Mouse (Mus musculus): ENCODE measurements around the gene Nps. TPM values are rescaled to one million over a fixed set of nuclear protein-coding genes. Genes with fewer than 3 reads are reported as not detected.
"Not testable (repeated sequence)": the region's sequence is repeated elsewhere in the genome, so short reads cannot be mapped to it uniquely, and the experiment has no call there.

Gene Nps
- 1 to 10 TPM in 1 of 2 experiments, under 1 TPM in 1; 0.62 to 1.2 TPM for total RNA-seq (2021)
- long read RNA-seq, experiment 1: 0 reads
- long read RNA-seq, experiment 2: 0 reads

GRCm38 (mm10) chr7:135258053-135258753 lies at the start of gene Nps:
Nps (plus strand) TSS chr7:135258703.
- not testable (repeated sequence) for DNase-seq (ENCODE audit: low spot score in 2 of 2)

- DNase-seq (ENCODE audit: low spot score in 2 of 2): no peak
Observed at GRCm38 (mm10) chr7:135208947-135209567, 49.4 kb upstream of the Nps start.

- no peak for DNase-seq (ENCODE audit: low spot score in 2 of 2)
Observed at GRCm38 (mm10) chr7:135210296-135210695, 48.2 kb upstream of the Nps start.

- no peak for DNase-seq (ENCODE audit: low spot score in 2 of 2)
Observed at GRCm38 (mm10) chr7:135210831-135211230, 47.7 kb upstream of the Nps start.

GRCm38 (mm10) chr7:135212505-135212904 lies 46.0 kb upstream of the Nps start:
- DNase-seq (ENCODE audit: low spot score in 2 of 2): peak in 1 of 2 experiments; percentile 36

- DNase-seq (ENCODE audit: low spot score in 2 of 2): no peak
Observed at GRCm38 (mm10) chr7:135221475-135221874, 37.0 kb upstream of the Nps start.

- no peak for DNase-seq (ENCODE audit: low spot score in 2 of 2)
Observed at GRCm38 (mm10) chr7:135226021-135226420, 32.5 kb upstream of the Nps start.

GRCm38 (mm10) chr7:135237152-135237551 lies 21.4 kb upstream of the Nps start:
- DNase-seq (ENCODE audit: low spot score in 2 of 2): no peak

- DNase-seq (ENCODE audit: low spot score in 2 of 2): no peak
Observed at GRCm38 (mm10) chr7:135239441-135239840, 19.1 kb upstream of the Nps start.

- no peak for DNase-seq (ENCODE audit: low spot score in 2 of 2)
Observed at GRCm38 (mm10) chr7:135240006-135240405, 18.5 kb upstream of the Nps start.

GRCm38 (mm10) chr7:135240636-135241035 lies 17.9 kb upstream of the Nps start:
- no peak for DNase-seq (ENCODE audit: low spot score in 2 of 2)

- no peak for DNase-seq (ENCODE audit: low spot score in 2 of 2)
Observed at GRCm38 (mm10) chr7:135244171-135244880, 14.2 kb upstream of the Nps start.

- DNase-seq (ENCODE audit: low spot score in 2 of 2): no peak
Observed at GRCm38 (mm10) chr7:135246386-135246785, 12.1 kb upstream of the Nps start.

GRCm38 (mm10) chr7:135253249-135253648 lies 5.3 kb upstream of the Nps start:
- no peak for DNase-seq (ENCODE audit: low spot score in 2 of 2)

GRCm38 (mm10) chr7:135254423-135254822 lies 4.1 kb upstream of the Nps start:
- no peak for DNase-seq (ENCODE audit: low spot score in 2 of 2)

GRCm38 (mm10) chr7:135271011-135271410 lies 12.5 kb downstream of the Nps start:
- no peak for DNase-seq (ENCODE audit: low spot score in 2 of 2)

- DNase-seq (ENCODE audit: low spot score in 2 of 2): no peak
Observed at GRCm38 (mm10) chr7:135283212-135283611, 24.7 kb downstream of the Nps start.

GRCm38 (mm10) chr7:135289976-135290375 lies 31.5 kb downstream of the Nps start:
- no peak for DNase-seq (ENCODE audit: low spot score in 2 of 2)

GRCm38 (mm10) chr7:135291646-135292236 lies 33.2 kb downstream of the Nps start:
- DNase-seq (ENCODE audit: low spot score in 2 of 2): no peak

- no peak for DNase-seq (ENCODE audit: low spot score in 2 of 2)
Observed at GRCm38 (mm10) chr7:135294498-135294897, 36.0 kb downstream of the Nps start.

- DNase-seq (ENCODE audit: low spot score in 2 of 2): no peak
Observed at GRCm38 (mm10) chr7:135304496-135304895, 46.0 kb downstream of the Nps start.

Measured in adrenal gland, postnatal 4 days (tissue).